ENCODE assay signal across 9 mouse cellular contexts in genomic region chr11:78300917-78301316, GRCm38 (mm10). TPM values are rescaled to one million over a fixed set of nuclear protein-coding genes. Genes with fewer than 3 reads are reported as not detected.
DNase-seq lines count a peak whose midpoint lies in the region; ATAC-seq lines count a peak whose summit lies in the region.
"Had no signal": no experiment of that assay in that cellular context is flagged by ENCODE, and none has a peak within 500 bp of the region (broad histone marks: within the 10 kb centered on the region; RNA-seq: fewer than 3 reads in every experiment).

No protein-coding gene starts in this region.

- ATAC-seq in lung, embryonic 16.5 days (ENCODE audit: low read depth), result peak; percentile 37
- ATAC-seq in forebrain, embryonic 11.5 days (replicated peaks; ENCODE audit: low FRiP score), result peak; percentile 18; the same call in 1 of the 2 replicates
- 0 out of 2 replicates have a peak, but pooled peaks have one; percentile 21 for ATAC-seq in limb, embryonic 13.5 days (ENCODE audit: low FRiP score, low read depth)
- 0 out of 2 replicates have a peak, but pooled peaks have one; percentile 29 for ATAC-seq in neural tube, embryonic 15.5 days (ENCODE audit: low FRiP score)

- no peaks in the 10 kb centered on the region for H3K27me3 ChIP-seq in lung, embryonic 16.5 days (ENCODE audit: control insufficient read depth, insufficient read depth, low read depth, low read length)
- H3K27me3 ChIP-seq in forebrain, embryonic 11.5 days (ENCODE audit: control insufficient read depth, insufficient read depth, low read length), result no peaks in the 10 kb centered on the region
- H3K27me3 ChIP-seq in limb, embryonic 13.5 days, result no peaks in the 10 kb centered on the region
- no peaks in the 10 kb centered on the region for H3K27me3 ChIP-seq in neural tube, embryonic 15.5 days (replicated peaks)

- H3K9ac ChIP-seq in lung, embryonic 16.5 days (ENCODE audit: low read length), result peak overlapping the region; percentile 87
- peak overlapping the region; percentile 74 for H3K9ac ChIP-seq in forebrain, embryonic 11.5 days (ENCODE audit: low read length)
- peak overlapping the region; percentile 65 for H3K9ac ChIP-seq in limb, embryonic 13.5 days
- H3K9ac ChIP-seq in neural tube, embryonic 15.5 days (replicated peaks), result peak overlapping the region; percentile 56

- peak overlapping the region; percentile 86 for H3K4me3 ChIP-seq in lung, embryonic 16.5 days (ENCODE audit: low read length)
- H3K4me3 ChIP-seq in forebrain, embryonic 11.5 days (ENCODE audit: low read depth, low read length), result peak overlapping the region; percentile 66
- peak overlapping the region; percentile 83 for H3K4me3 ChIP-seq in limb, embryonic 13.5 days
- peak overlapping the region; percentile 54 for H3K4me3 ChIP-seq in neural tube, embryonic 15.5 days (replicated peaks)

- H3K36me3 ChIP-seq in lung, embryonic 16.5 days (ENCODE audit: control insufficient read depth, insufficient read depth, low read length), result peaks cover 14% of the 10 kb centered on the region
- H3K36me3 ChIP-seq in forebrain, embryonic 11.5 days (ENCODE audit: control insufficient read depth, insufficient read depth, low read length), result peaks cover 5% of the 10 kb centered on the region; the same call in 1 of the 2 replicates
- peaks cover 28% of the 10 kb centered on the region for H3K36me3 ChIP-seq in limb, embryonic 13.5 days
- no peaks in the 10 kb centered on the region for H3K36me3 ChIP-seq in neural tube, embryonic 15.5 days

- intact Hi-C loops in left cerebral cortex, postnatal 10 days (cut with DNase I), result no loop called here

- H3K9me3 ChIP-seq in lung, embryonic 16.5 days (ENCODE audit: control insufficient read depth, low read length), result no peaks in the 10 kb centered on the region
- no peaks in the 10 kb centered on the region for H3K9me3 ChIP-seq in forebrain, embryonic 11.5 days (ENCODE audit: control insufficient read depth, low read length)
- H3K9me3 ChIP-seq in limb, embryonic 13.5 days, result no peaks in the 10 kb centered on the region
- no peaks in the 10 kb centered on the region for H3K9me3 ChIP-seq in neural tube, embryonic 15.5 days (replicated peaks)

- peaks cover 3% of the 10 kb centered on the region; the same call in 1 of the 2 replicates for H3K4me1 ChIP-seq in lung, embryonic 16.5 days (replicated peaks; ENCODE audit: control insufficient read depth, insufficient read depth, low read length)
- peaks cover 5% of the 10 kb centered on the region for H3K4me1 ChIP-seq in forebrain, embryonic 11.5 days (replicated peaks; ENCODE audit: control insufficient read depth, insufficient read depth, low read length)
- peaks cover 11% of the 10 kb centered on the region for H3K4me1 ChIP-seq in limb, embryonic 13.5 days
- H3K4me1 ChIP-seq in neural tube, embryonic 15.5 days, result peaks cover 11% of the 10 kb centered on the region

- 55% methylated on average over 7 of the region's 7 CpGs for WGBS in lung, embryonic 16.5 days
- 74% methylated on average over 7 of the region's 7 CpGs for WGBS in forebrain, embryonic 11.5 days
- WGBS in limb, embryonic 13.5 days, result 59% methylated on average over 7 of the region's 7 CpGs
- 68% methylated on average over 7 of the region's 7 CpGs for WGBS in neural tube, embryonic 15.5 days

- peak overlapping the region; percentile 83 for H3K4me2 ChIP-seq in lung, embryonic 16.5 days (ENCODE audit: low read depth, low read length)
- peak overlapping the region; percentile 59 for H3K4me2 ChIP-seq in forebrain, embryonic 11.5 days (ENCODE audit: low read depth, low read length, severe bottlenecking)
- H3K4me2 ChIP-seq in limb, embryonic 13.5 days (replicated peaks), result peak overlapping the region; percentile 84
- H3K4me2 ChIP-seq in neural tube, embryonic 15.5 days, result peak overlapping the region; percentile 100

- H3K27ac ChIP-seq in lung, embryonic 16.5 days (ENCODE audit: low read length), result peak overlapping the region; percentile 69
- no peak overlapping the region; the same call in 1 of the 2 replicates for H3K27ac ChIP-seq in forebrain, embryonic 11.5 days (ENCODE audit: low read depth, low read length)
- peak overlapping the region; percentile 48; the same call in 1 of the 2 replicates for H3K27ac ChIP-seq in limb, embryonic 13.5 days
- H3K27ac ChIP-seq in neural tube, embryonic 15.5 days (replicated peaks), result peak overlapping the region; percentile 64

- no peak for DNase-seq in lung, adult 18-20 months
- no peak for DNase-seq in forebrain, embryonic 11.5 days (ENCODE audit: low spot score)
- no peak for DNase-seq in cerebellum, adult 11 months
- DNase-seq in adrenal gland, postnatal 25 days, result no peak
- DNase-seq in left cerebral cortex, postnatal 10 days (ENCODE audit: extremely low spot score in 1 of 2, low spot score in 2 of 2), result no peak

RNA-seq across cellular contexts. Expression of gene Spag5, which starts 0.4 kb away (rescaled TPM):
- polyA plus RNA-seq in lung, embryonic 16.5 days (2015; fragmentation: Nextera tagmentation; extraction: Ambion mirVana), result 44.9 and 46.7 TPM in 2 replicates
- polyA plus RNA-seq in forebrain, embryonic 11.5 days (2014; fragmentation: Nextera tagmentation; extraction: Ambion mirVana), result 75.5 and 76.1 TPM in 2 replicates
- 39.6 and 45.8 TPM in 2 replicates for polyA plus RNA-seq in limb, embryonic 13.5 days (2015; fragmentation: Nextera tagmentation; extraction: Ambion mirVana)
- polyA plus RNA-seq in neural tube, embryonic 15.5 days (2015; fragmentation: Nextera tagmentation; extraction: Ambion mirVana), result 6.5 and 13.1 TPM in 2 replicates
- total RNA-seq in adrenal gland, postnatal 25 days (2021), result 9.5 and 10.7 TPM in 2 replicates
- total RNA-seq in left cerebral cortex, postnatal 10 days (2021), result 1 to 10 TPM; 3.1 to 3.9 TPM

RNA-seq across cellular contexts. Expression of gene BC030499, which starts 10.3 kb away (rescaled TPM):
- 0.13 and 0.35 TPM in 2 replicates for polyA plus RNA-seq in lung, embryonic 16.5 days (2015; fragmentation: Nextera tagmentation; extraction: Ambion mirVana)
- 0.21 and 0.87 TPM in 2 replicates for polyA plus RNA-seq in forebrain, embryonic 11.5 days (2014; fragmentation: Nextera tagmentation; extraction: Ambion mirVana)
- polyA plus RNA-seq in limb, embryonic 13.5 days (2015; fragmentation: Nextera tagmentation; extraction: Ambion mirVana), result 0.11 and 0.56 TPM in 2 replicates
- 0.40 and 0.42 TPM in 2 replicates for polyA plus RNA-seq in neural tube, embryonic 15.5 days (2015; fragmentation: Nextera tagmentation; extraction: Ambion mirVana)
- total RNA-seq in adrenal gland, postnatal 25 days (2021), result 1.3 and 1.7 TPM in 2 replicates
- 1 to 10 TPM; 1.6 TPM for total RNA-seq in left cerebral cortex, postnatal 10 days (2021)
- total RNA-seq: monocyte, adult 5-6 weeks had no signal

RNA-seq across cellular contexts. Expression of gene Aldoc, which starts 21.9 kb away (rescaled TPM):
- 8.9 and 12.1 TPM in 2 replicates for polyA plus RNA-seq in lung, embryonic 16.5 days (2015; fragmentation: Nextera tagmentation; extraction: Ambion mirVana)
- 3.3 and 7.4 TPM in 2 replicates for polyA plus RNA-seq in forebrain, embryonic 11.5 days (2014; fragmentation: Nextera tagmentation; extraction: Ambion mirVana)
- 6.5 and 6.6 TPM in 2 replicates for polyA plus RNA-seq in limb, embryonic 13.5 days (2015; fragmentation: Nextera tagmentation; extraction: Ambion mirVana)
- polyA plus RNA-seq in neural tube, embryonic 15.5 days (2015; fragmentation: Nextera tagmentation; extraction: Ambion mirVana), result 328 and 382 TPM in 2 replicates
- 20.9 and 23.2 TPM in 2 replicates for total RNA-seq in adrenal gland, postnatal 25 days (2021)
- 100 to 1,000 TPM; 291 to 324 TPM for total RNA-seq in left cerebral cortex, postnatal 10 days (2021)

RNA-seq across cellular contexts. Expression of gene Pigs, which starts 27.3 kb away (rescaled TPM):
- 81.8 and 84.8 TPM in 2 replicates for polyA plus RNA-seq in lung, embryonic 16.5 days (2015; fragmentation: Nextera tagmentation; extraction: Ambion mirVana)
- 69.6 and 70.3 TPM in 2 replicates for polyA plus RNA-seq in forebrain, embryonic 11.5 days (2014; fragmentation: Nextera tagmentation; extraction: Ambion mirVana)
- 88.5 and 88.9 TPM in 2 replicates for polyA plus RNA-seq in limb, embryonic 13.5 days (2015; fragmentation: Nextera tagmentation; extraction: Ambion mirVana)
- 83.2 and 86.4 TPM in 2 replicates for polyA plus RNA-seq in neural tube, embryonic 15.5 days (2015; fragmentation: Nextera tagmentation; extraction: Ambion mirVana)
- total RNA-seq in adrenal gland, postnatal 25 days (2021), result 57.0 and 63.2 TPM in 2 replicates
- 10 to 100 TPM; 72.3 to 76.6 TPM for total RNA-seq in left cerebral cortex, postnatal 10 days (2021)

RNA-seq across cellular contexts. Expression of gene 2610507B11Rik, which starts 39.4 kb away (rescaled TPM):
- polyA plus RNA-seq in lung, embryonic 16.5 days (2015; fragmentation: Nextera tagmentation; extraction: Ambion mirVana), result 59.5 and 63.5 TPM in 2 replicates
- polyA plus RNA-seq in forebrain, embryonic 11.5 days (2014; fragmentation: Nextera tagmentation; extraction: Ambion mirVana), result 75.1 and 84.6 TPM in 2 replicates
- polyA plus RNA-seq in limb, embryonic 13.5 days (2015; fragmentation: Nextera tagmentation; extraction: Ambion mirVana), result 74.7 and 76.1 TPM in 2 replicates
- 56.5 and 65.2 TPM in 2 replicates for polyA plus RNA-seq in neural tube, embryonic 15.5 days (2015; fragmentation: Nextera tagmentation; extraction: Ambion mirVana)
- total RNA-seq in adrenal gland, postnatal 25 days (2021), result 163 and 168 TPM in 2 replicates
- total RNA-seq in left cerebral cortex, postnatal 10 days (2021), result 100 to 1,000 TPM; 161 to 169 TPM

Comparison
In these comparisons a context has a peak if more than half of its experiments do, and no peak if none do; other contexts are left out.
1. RNA of gene Aldoc, which starts 21.9 kb away (polyA plus RNA-seq): 328 to 382 TPM in neural tube, embryonic 15.5 days; 8.9 to 12.1 TPM in lung, embryonic 16.5 days, 6.5 to 6.6 TPM in limb, embryonic 13.5 days and 3.3 to 7.4 TPM in forebrain, embryonic 11.5 days; every median in the first group is over 10 times any median in the second.
2. Peak in every context shown above with its lines, with median percentiles within 50 percentile points of each other: ATAC-seq, H3K4me2 ChIP-seq, H3K4me3 ChIP-seq and H3K9ac ChIP-seq.